Mouse (Mus musculus) olfactory bulb, adult 2 months (tissue): ENCODE results near the gene Capns2.

Experiments
- CTCF ChIP-seq: fragments of 200-500 bp; IDR thresholded peaks from 2 replicates; pipeline ENCODE4 v1.5.1; 2012; ENCODE audit warnings: low read depth, mild to moderate bottlenecking, low read length, moderate library complexity; ENCODE audit not compliant: insufficient read depth
- POLR2A ChIP-seq: fragments of 200-500 bp; IDR thresholded peaks from 2 replicates; pipeline ENCODE4 v1.6.1; 2012; ENCODE audit warnings: mild to moderate bottlenecking, low read depth, low read length, moderate library complexity; ENCODE audit not compliant: insufficient read depth

- TF ChIP-seq POLR2A (no peak), CTCF (no peak)
These were observed at the start of gene Capns2 for GRCm38 (mm10) chr8:92901107-92901506.
